Mouse (Mus musculus): ENCODE results near the gene Fdx1.

DNA sequence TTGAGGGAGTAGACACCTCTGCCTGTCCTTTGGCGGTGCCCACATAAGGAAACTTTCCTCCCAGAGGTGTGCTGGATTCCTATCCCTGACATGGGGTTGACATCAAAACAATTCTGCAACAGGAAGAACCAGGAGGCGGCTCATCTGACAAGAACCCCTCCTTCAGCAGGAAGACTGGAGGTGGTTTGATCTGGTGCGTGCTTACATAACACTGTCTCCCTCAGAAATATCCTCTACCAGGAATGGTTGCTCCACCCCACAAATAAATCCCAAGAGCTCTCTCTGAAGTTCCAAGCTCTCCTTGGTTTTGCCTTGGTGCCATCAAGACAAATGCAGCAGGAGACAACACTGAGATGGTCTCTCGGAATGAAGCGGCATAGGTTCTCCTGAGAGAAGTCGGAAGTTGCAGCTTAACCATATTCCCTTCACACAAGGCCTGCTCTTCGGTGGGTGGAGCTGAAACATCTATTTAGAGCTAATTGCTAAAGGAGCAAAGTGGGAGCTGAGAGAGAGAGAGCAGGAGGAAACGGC lies 38.7 kb downstream of the Fdx1 start:
- TF ChIP-seq CTCF (IDR thresholded peaks at IDR 0.05; ENCODE audit: control insufficient read depth, insufficient read depth, insufficient replicate concordance, low read depth, low read length), result no peak
- no peak for TF ChIP-seq POLR2A (IDR thresholded peaks at IDR 0.05; ENCODE audit: control insufficient read depth, low read depth, low read length)

Data from testis, adult 2 months (tissue).